Mouse (Mus musculus) intestine, postnatal 0 days (tissue): ENCODE measurements around the gene Add2. TPM values are rescaled to one million over a fixed set of nuclear protein-coding genes. Genes with fewer than 3 reads are reported as not detected.

ENCODE experiments used
- ATAC-seq: fragments of 200-750 bp; cut with Nextera tagmentation; 2 replicates; pipeline ENCODE4 v1.8.0; 2017; ENCODE audit warnings: mild to moderate bottlenecking, moderate TSS enrichment, moderate library complexity
- H3K27ac ChIP-seq: fragments of 300-500 bp; sonication (generic); 2 replicates; pipeline ENCODE4 v1.5.1; 2014; ENCODE audit warnings: mild to moderate bottlenecking, low read depth, low read length, moderate library complexity
- H3K27me3 ChIP-seq: fragments of 300-500 bp; sonication (generic); replicated peaks from 2 replicates; pipeline ENCODE4 v1.6.1; 2014; ENCODE audit warnings: low read length, mixed read lengths; ENCODE audit not compliant: control insufficient read depth, insufficient read depth
- H3K36me3 ChIP-seq: fragments of 300-500 bp; sonication (generic); 2 replicates; pipeline ENCODE4 v1.6.1; 2014; ENCODE audit warnings: mild to moderate bottlenecking, moderate library complexity; ENCODE audit not compliant: control insufficient read depth, insufficient read depth
- H3K4me1 ChIP-seq: fragments of 300-500 bp; sonication (generic); replicated peaks from 2 replicates; pipeline ENCODE4 v1.6.1; 2014; ENCODE audit warnings: antibody characterized with exemption, low read length, mixed read lengths; ENCODE audit not compliant: control insufficient read depth, insufficient read depth
- H3K4me2 ChIP-seq: fragments of 300-500 bp; sonication (generic); replicated peaks from 2 replicates; pipeline ENCODE4 v1.6.1; 2014; ENCODE audit warnings: low read depth, mild to moderate bottlenecking, moderate library complexity
- H3K4me3 ChIP-seq: fragments of 300-500 bp; sonication (generic); 2 replicates; pipeline ENCODE4 v1.5.1; 2014; ENCODE audit warnings: low read depth, low read length
- H3K9ac ChIP-seq: fragments of 300-500 bp; sonication (generic); 2 replicates; pipeline ENCODE4 v1.6.1; 2014; ENCODE audit warnings: mild to moderate bottlenecking, low read depth, low read length
- H3K9me3 ChIP-seq: fragments of 300-500 bp; sonication (generic); 2 replicates; pipeline ENCODE4 v1.6.1; 2016; ENCODE audit warnings: mixed run types; ENCODE audit not compliant: control insufficient read depth
- CTCF ChIP-seq: sonication (generic); IDR thresholded peaks from 2 replicates; pipeline ENCODE4 v1.5.1; 2016; ENCODE audit warnings: low read depth, mild to moderate bottlenecking, control low read depth, antibody characterized with exemption, moderate library complexity
- WGBS: fragments of 180-500 bp; shearing (Covaris S2); extraction: QIAGEN DNeasy Blood & Tissue Kit; methylation state at CpG from one replicate; pipeline ENCODE4 v1.1.7; 2014; 5-methylcytosine and 5-hydroxymethylcytosine counted together
- polyA plus RNA-seq: library from polyadenylated mRNA; unstranded; fragments of >200 nt; fragmentation: Nextera tagmentation; extraction: Ambion mirVana; gene quantifications from 2 replicates; pipeline ENCODE4 v1.2.1, GENCODE M21; 2015

Gene Add2
- polyA plus RNA-seq, 1 experiment from 2014 or later: 2.0 TPM

GRCm38 (mm10) chr6:86164028-86164427 is 135.5 kb downstream of the Add2 start:
- Histone ChIP-seq H3K9me3 (no peaks in the 10 kb centered on the region), H3K4me2 (no peak overlapping the region), H3K4me1 (no peaks in the 10 kb centered on the region), H3K27ac (no peak overlapping the region), H3K4me3 (no peak overlapping the region), H3K9ac (no peak overlapping the region), H3K36me3 (no peaks in the 10 kb centered on the region), H3K27me3 (no peaks in the 10 kb centered on the region)
- 64% methylated on average over 3 of the region's 3 CpGs for WGBS
- ATAC-seq: no peak
- TF ChIP-seq CTCF: no peak

GRCm38 (mm10) chr6:86166426-86166825 is 137.9 kb downstream of the Add2 start:
- TF ChIP-seq CTCF: no peak
- no peak overlapping the region for H3K27ac ChIP-seq
- H3K4me2 ChIP-seq: no peak overlapping the region
- H3K4me3 ChIP-seq: no peak overlapping the region
- no peak for ATAC-seq
- H3K9ac ChIP-seq: no peak overlapping the region
- 64% methylated on average over 9 of the region's 9 CpGs for WGBS
- no peaks in the 10 kb centered on the region for H3K27me3 ChIP-seq
- H3K4me1 ChIP-seq: no peaks in the 10 kb centered on the region
- no peaks in the 10 kb centered on the region for H3K36me3 ChIP-seq
- H3K9me3 ChIP-seq: no peaks in the 10 kb centered on the region

DNA sequence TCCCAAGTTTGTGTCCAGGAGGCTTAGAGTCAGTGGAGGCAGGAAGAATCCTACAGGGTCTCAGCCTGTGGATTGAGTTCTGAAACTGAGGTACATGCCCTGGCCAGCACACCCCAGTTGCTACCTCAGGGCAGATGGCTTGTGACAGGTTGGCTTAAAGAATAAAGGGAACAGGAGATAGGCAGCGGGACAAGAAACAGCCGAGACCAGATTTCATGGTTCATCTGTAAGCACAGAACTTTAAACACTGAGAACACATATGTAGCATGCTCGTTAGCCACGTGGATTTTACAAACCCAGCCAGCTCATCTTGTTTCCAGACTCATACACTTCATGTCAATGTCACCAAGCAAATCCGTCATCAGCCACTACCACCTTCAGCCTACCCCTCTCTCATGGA is 139.4 kb downstream of the Add2 start:
- 80% methylated on average over 5 of the region's 5 CpGs for WGBS
- ATAC-seq: no peak
- no peak for TF ChIP-seq CTCF

GRCm38 (mm10) chr6:86169166-86169565 is 140.7 kb downstream of the Add2 start:
- Histone ChIP-seq H3K4me3 (no peak overlapping the region), H3K9ac (no peak overlapping the region), H3K36me3 (no peaks in the 10 kb centered on the region), H3K27me3 (no peaks in the 10 kb centered on the region), H3K9me3 (no peaks in the 10 kb centered on the region), H3K27ac (no peak overlapping the region), H3K4me2 (no peak overlapping the region), H3K4me1 (no peaks in the 10 kb centered on the region)
- WGBS: 57% methylated on average over 4 of the region's 4 CpGs
- TF ChIP-seq CTCF: no peak
- no peak for ATAC-seq

More for the DNA sequence above, 139.4 kb downstream of the Add2 start:
- H3K4me2 ChIP-seq: no peak overlapping the region
- no peak overlapping the region for H3K9ac ChIP-seq
- no peaks in the 10 kb centered on the region for H3K36me3 ChIP-seq
- H3K27ac ChIP-seq: no peak overlapping the region
- no peak overlapping the region for H3K4me3 ChIP-seq
- H3K9me3 ChIP-seq: no peaks in the 10 kb centered on the region
- no peaks in the 10 kb centered on the region for H3K27me3 ChIP-seq
- H3K4me1 ChIP-seq: no peaks in the 10 kb centered on the region

Other genes starting within 250 kb of the Add2 start
- gene Nat8f6, start 207.7 kb upstream of the Add2 start, polyA plus RNA-seq: 0.18 TPM in 1 of 2 replicates, not detected in the other
- 7.7 and 10.7 TPM in 2 replicates for gene Nat8f5, start 207.7 kb upstream of the Add2 start, polyA plus RNA-seq
- gene Nat8, start 196.6 kb upstream of the Add2 start, polyA plus RNA-seq: 50.2 and 51.8 TPM in 2 replicates
- 0.16 and 0.38 TPM in 2 replicates for gene Nat8f2, start 159.5 kb upstream of the Add2 start, polyA plus RNA-seq
- gene Nat8f4, start 123.8 kb upstream of the Add2 start, polyA plus RNA-seq: 38.7 and 41.4 TPM in 2 replicates
- gene Tprkb, start 116.8 kb upstream of the Add2 start, polyA plus RNA-seq: 61.3 and 65.1 TPM in 2 replicates
- gene Nat8f1, start 113.0 kb upstream of the Add2 start, polyA plus RNA-seq: 18.1 and 19.0 TPM in 2 replicates
- 37.1 and 39.9 TPM in 2 replicates for gene Dusp11, start 67.0 kb upstream of the Add2 start, polyA plus RNA-seq
- not detected in 2 replicates for gene Figla, start 12.5 kb upstream of the Add2 start, polyA plus RNA-seq
- 7.5 and 8.4 TPM in 2 replicates for gene Tgfa, start 166.5 kb downstream of the Add2 start, polyA plus RNA-seq